Mouse (Mus musculus): Measurements from ENCODE around the gene Olfr1426. TPM values are rescaled to one million over a fixed set of nuclear protein-coding genes. Genes with fewer than 3 reads are reported as not detected.

Gene Olfr1426
- not detected in 2 replicates for polyA plus RNA-seq (2015; fragmentation: Nextera tagmentation; extraction: Ambion mirVana)

GRCm38 (mm10) chr19:12091913-12092312 lies at the start of gene Olfr1426:
TSS of gene Olfr1426 (minus strand) at chr19:12092013.
- Histone ChIP-seq H3K4me3 (ENCODE audit: low read depth, low read length) (no peak within 1 kb of the TSS), H3K36me3 (ENCODE audit: control insufficient read depth, insufficient read depth) (no peaks in the 10 kb centered on the region), H3K9me3 (ENCODE audit: control insufficient read depth) (no peaks in the 10 kb centered on the region), H3K4me2 (replicated peaks; ENCODE audit: low read depth) (no peak within 1 kb of the TSS), H3K27ac (ENCODE audit: low read depth, low read length) (no peak within 1 kb of the TSS), H3K27me3 (replicated peaks; ENCODE audit: control insufficient read depth, insufficient read depth, low read length) (no peaks in the 10 kb centered on the region), H3K9ac (ENCODE audit: low read depth, low read length) (no peak within 1 kb of the TSS), H3K4me1 (replicated peaks; ENCODE audit: control insufficient read depth, insufficient read depth, low read length) (no peaks in the 10 kb centered on the region)
- no peak for TF ChIP-seq CTCF (IDR thresholded peaks at IDR 0.05; ENCODE audit: low read depth)
- WGBS, result 71% methylated on average over 1 of the region's 1 CpGs
- no peak for ATAC-seq

- Histone ChIP-seq H3K4me1 (replicated peaks; ENCODE audit: control insufficient read depth, insufficient read depth, low read length) (no peaks in the 10 kb centered on the region), H3K9ac (ENCODE audit: low read depth, low read length) (no peak overlapping the region), H3K4me2 (replicated peaks; ENCODE audit: low read depth) (no peak overlapping the region), H3K27ac (ENCODE audit: low read depth, low read length) (no peak overlapping the region), H3K4me3 (ENCODE audit: low read depth, low read length) (no peak overlapping the region), H3K9me3 (ENCODE audit: control insufficient read depth) (no peaks in the 10 kb centered on the region), H3K27me3 (replicated peaks; ENCODE audit: control insufficient read depth, insufficient read depth, low read length) (no peaks in the 10 kb centered on the region), H3K36me3 (ENCODE audit: control insufficient read depth, insufficient read depth) (no peaks in the 10 kb centered on the region)
- WGBS, result 25% methylated on average over 2 of the region's 2 CpGs
- TF ChIP-seq CTCF (IDR thresholded peaks at IDR 0.05; ENCODE audit: low read depth), result peak; percentile 78
- ATAC-seq, result no peak; the same call in 1 of the 2 replicates
These were observed 42.5 kb upstream of the Olfr1426 start for GRCm38 (mm10) chr19:12134289-12134688.

- no peaks in the 10 kb centered on the region for H3K4me1 ChIP-seq (replicated peaks; ENCODE audit: control insufficient read depth, insufficient read depth, low read length)
- 80% methylated on average over 3 of the region's 3 CpGs for WGBS
These were observed 31.3 kb upstream of the Olfr1426 start, which contains the start of gene Olfr76 for GRCm38 (mm10) chr19:12123103-12123502. TSS of gene Olfr76 (minus strand) at chr19:12123203.

GRCm38 (mm10) chr19:12116464-12116863 lies 24.7 kb upstream of the Olfr1426 start:
- Histone ChIP-seq H3K4me3 (ENCODE audit: low read depth, low read length) (no peak overlapping the region), H3K27me3 (replicated peaks; ENCODE audit: control insufficient read depth, insufficient read depth, low read length) (no peaks in the 10 kb centered on the region), H3K27ac (ENCODE audit: low read depth, low read length) (no peak overlapping the region), H3K9ac (ENCODE audit: low read depth, low read length) (no peak overlapping the region), H3K4me2 (replicated peaks; ENCODE audit: low read depth) (no peak overlapping the region), H3K9me3 (ENCODE audit: control insufficient read depth) (no peaks in the 10 kb centered on the region), H3K36me3 (ENCODE audit: control insufficient read depth, insufficient read depth) (no peaks in the 10 kb centered on the region), H3K4me1 (replicated peaks; ENCODE audit: control insufficient read depth, insufficient read depth, low read length) (no peaks in the 10 kb centered on the region)
- TF ChIP-seq CTCF (IDR thresholded peaks at IDR 0.05; ENCODE audit: low read depth), result no peak
- 91% methylated on average over 3 of the region's 3 CpGs for WGBS
- no peak for ATAC-seq

More at GRCm38 (mm10) chr19:12123103-12123502, 31.3 kb upstream of the Olfr1426 start, which contains the start of gene Olfr76:
- H3K4me3 ChIP-seq (ENCODE audit: low read depth, low read length), result no peak within 1 kb of the TSS
- H3K9ac ChIP-seq (ENCODE audit: low read depth, low read length), result no peak within 1 kb of the TSS
- H3K27me3 ChIP-seq (replicated peaks; ENCODE audit: control insufficient read depth, insufficient read depth, low read length), result no peaks in the 10 kb centered on the region
- H3K27ac ChIP-seq (ENCODE audit: low read depth, low read length), result no peak within 1 kb of the TSS
- no peak for TF ChIP-seq CTCF (IDR thresholded peaks at IDR 0.05; ENCODE audit: low read depth)
- H3K4me2 ChIP-seq (replicated peaks; ENCODE audit: low read depth), result no peak within 1 kb of the TSS
- no peaks in the 10 kb centered on the region for H3K9me3 ChIP-seq (ENCODE audit: control insufficient read depth)
- no peaks in the 10 kb centered on the region for H3K36me3 ChIP-seq (ENCODE audit: control insufficient read depth, insufficient read depth)
- no peak for ATAC-seq

- H3K27me3 ChIP-seq (replicated peaks; ENCODE audit: control insufficient read depth, insufficient read depth, low read length), result no peaks in the 10 kb centered on the region
- H3K4me2 ChIP-seq (replicated peaks; ENCODE audit: low read depth), result no peak within 1 kb of the TSS
- H3K9ac ChIP-seq (ENCODE audit: low read depth, low read length), result no peak within 1 kb of the TSS
- no peaks in the 10 kb centered on the region for H3K4me1 ChIP-seq (replicated peaks; ENCODE audit: control insufficient read depth, insufficient read depth, low read length)
- no peaks in the 10 kb centered on the region for H3K9me3 ChIP-seq (ENCODE audit: control insufficient read depth)
- WGBS, result 81% methylated on average over 1 of the region's 1 CpGs
- no peaks in the 10 kb centered on the region for H3K36me3 ChIP-seq (ENCODE audit: control insufficient read depth, insufficient read depth)
- no peak for TF ChIP-seq CTCF (IDR thresholded peaks at IDR 0.05; ENCODE audit: low read depth)
- H3K27ac ChIP-seq (ENCODE audit: low read depth, low read length), result no peak within 1 kb of the TSS
- no peak for ATAC-seq
- no peak within 1 kb of the TSS for H3K4me3 ChIP-seq (ENCODE audit: low read depth, low read length)
These were observed 24.0 kb upstream of the Olfr1426 start, which contains the start of gene Olfr1428 for GRCm38 (mm10) chr19:12115797-12116196. TSS of gene Olfr1428 (minus strand) at chr19:12115897.

- Histone ChIP-seq H3K9me3 (ENCODE audit: control insufficient read depth) (no peaks in the 10 kb centered on the region), H3K9ac (ENCODE audit: low read depth, low read length) (no peak overlapping the region), H3K36me3 (ENCODE audit: control insufficient read depth, insufficient read depth) (no peaks in the 10 kb centered on the region), H3K4me3 (ENCODE audit: low read depth, low read length) (no peak overlapping the region), H3K27ac (ENCODE audit: low read depth, low read length) (no peak overlapping the region), H3K4me1 (replicated peaks; ENCODE audit: control insufficient read depth, insufficient read depth, low read length) (no peaks in the 10 kb centered on the region), H3K4me2 (replicated peaks; ENCODE audit: low read depth) (no peak overlapping the region), H3K27me3 (replicated peaks; ENCODE audit: control insufficient read depth, insufficient read depth, low read length) (no peaks in the 10 kb centered on the region)
- WGBS, result 50% methylated on average over 1 of the region's 1 CpGs
- ATAC-seq, result no peak
- TF ChIP-seq CTCF (IDR thresholded peaks at IDR 0.05; ENCODE audit: low read depth), result no peak
These were observed 22.0 kb upstream of the Olfr1426 start for GRCm38 (mm10) chr19:12113807-12114206.

- 48% methylated on average over 1 of the region's 1 CpGs for WGBS
- ATAC-seq, result no peak
- no peak overlapping the region for H3K4me2 ChIP-seq (replicated peaks; ENCODE audit: low read depth)
These were observed 12.7 kb upstream of the Olfr1426 start for GRCm38 (mm10) chr19:12104541-12104940.

More at GRCm38 (mm10) chr19:12104541-12104940, 12.7 kb upstream of the Olfr1426 start:
- Histone ChIP-seq H3K9ac (ENCODE audit: low read depth, low read length) (no peak overlapping the region), H3K9me3 (ENCODE audit: control insufficient read depth) (no peaks in the 10 kb centered on the region), H3K4me1 (replicated peaks; ENCODE audit: control insufficient read depth, insufficient read depth, low read length) (no peaks in the 10 kb centered on the region), H3K36me3 (ENCODE audit: control insufficient read depth, insufficient read depth) (no peaks in the 10 kb centered on the region), H3K27me3 (replicated peaks; ENCODE audit: control insufficient read depth, insufficient read depth, low read length) (no peaks in the 10 kb centered on the region), H3K27ac (ENCODE audit: low read depth, low read length) (no peak overlapping the region), H3K4me3 (ENCODE audit: low read depth, low read length) (no peak overlapping the region)
- no peak for TF ChIP-seq CTCF (IDR thresholded peaks at IDR 0.05; ENCODE audit: low read depth)
